Mouse (Mus musculus): ENCODE measurements around the gene Cbfa2t2.

Gene Cbfa2t2

DNA sequence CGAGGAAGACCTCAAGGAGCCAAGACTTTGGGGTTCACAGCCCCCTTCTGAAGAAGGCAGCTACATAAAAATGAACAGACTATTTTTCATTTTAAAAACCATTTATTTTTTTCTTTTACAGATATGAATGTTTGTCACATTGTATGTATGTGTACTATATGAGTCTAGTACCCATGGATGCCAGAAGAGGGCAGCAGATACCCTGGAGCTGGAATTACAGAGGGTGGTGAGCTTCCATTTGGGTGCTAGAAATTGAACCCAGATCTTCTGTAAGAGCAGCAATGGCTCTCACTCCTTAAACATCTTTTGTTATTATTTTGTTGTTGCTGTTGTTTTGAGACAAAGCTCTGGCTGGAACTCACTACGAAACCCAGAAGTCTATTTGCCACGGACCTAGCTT is 10.8 kb upstream of the Cbfa2t2 start:
- no peak for DNase-seq (ENCODE audit: low spot score in 2 of 2)

DNA sequence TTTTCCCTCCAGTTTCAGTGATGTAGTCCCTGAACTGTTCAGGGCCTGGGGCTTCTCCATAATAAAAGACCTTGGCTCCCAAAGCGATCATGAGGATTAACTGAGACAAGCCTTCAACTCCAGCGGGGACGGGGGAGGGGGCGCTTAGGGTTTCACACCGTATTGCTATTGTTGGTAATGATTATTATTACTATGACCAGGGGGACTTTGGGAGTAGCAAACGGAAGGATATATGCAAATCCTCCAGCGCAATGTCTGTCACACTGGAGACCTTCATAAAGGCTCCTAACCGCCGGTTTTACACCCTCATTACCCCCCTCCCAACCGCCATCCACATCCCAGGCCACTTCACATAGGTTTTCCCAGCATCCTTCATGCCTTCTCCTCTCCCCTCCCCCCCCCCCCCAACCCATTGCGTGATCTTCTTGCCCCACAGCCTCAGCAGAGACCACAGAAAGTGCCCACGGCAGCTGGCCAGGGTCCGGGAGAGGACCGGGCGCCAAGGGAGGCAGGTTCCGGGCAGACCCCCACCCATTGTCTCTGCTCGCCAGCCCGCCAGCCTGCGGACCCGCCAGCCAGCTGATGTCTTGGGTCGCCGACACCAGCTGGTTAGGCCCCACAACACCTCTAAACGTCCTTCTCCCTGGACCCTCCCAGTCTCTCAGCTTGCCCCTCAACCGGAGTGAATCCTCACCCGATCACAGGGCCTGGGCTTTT is 9.9 kb upstream of the Cbfa2t2 start:
- no peak for DNase-seq (ENCODE audit: low spot score in 2 of 2)

GRCm38 (mm10) chr2:154426905-154427852 is 9.1 kb upstream of the Cbfa2t2 start:
- no peak for DNase-seq (ENCODE audit: low spot score in 2 of 2)

DNA sequence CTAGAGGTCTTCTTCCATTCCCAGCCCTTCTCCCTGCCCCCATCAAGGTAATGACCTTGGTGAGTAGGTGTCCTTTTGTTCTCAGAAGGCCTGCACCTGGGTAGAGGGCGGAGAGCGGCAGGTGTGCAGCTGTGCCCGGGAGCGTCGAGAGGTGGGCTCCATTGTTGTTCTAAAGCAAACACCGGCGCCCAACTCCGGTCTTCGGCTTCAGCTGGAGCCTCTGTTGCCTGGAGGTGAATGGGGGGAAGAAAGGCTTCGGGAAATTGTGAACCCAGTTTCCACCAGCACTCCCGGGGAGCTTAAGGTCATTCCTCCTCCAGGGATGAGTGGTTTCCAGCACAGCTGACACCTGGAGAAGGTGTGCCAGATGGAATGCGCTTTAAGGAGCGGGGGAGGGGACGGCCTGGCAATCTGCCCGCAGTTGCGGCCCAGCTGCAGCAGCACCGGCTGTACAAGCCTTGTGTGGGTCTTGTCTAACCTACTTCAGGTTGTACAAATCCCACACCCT is 8.4 kb upstream of the Cbfa2t2 start:
- DNase-seq (ENCODE audit: low spot score in 2 of 2) = no peak

DNA sequence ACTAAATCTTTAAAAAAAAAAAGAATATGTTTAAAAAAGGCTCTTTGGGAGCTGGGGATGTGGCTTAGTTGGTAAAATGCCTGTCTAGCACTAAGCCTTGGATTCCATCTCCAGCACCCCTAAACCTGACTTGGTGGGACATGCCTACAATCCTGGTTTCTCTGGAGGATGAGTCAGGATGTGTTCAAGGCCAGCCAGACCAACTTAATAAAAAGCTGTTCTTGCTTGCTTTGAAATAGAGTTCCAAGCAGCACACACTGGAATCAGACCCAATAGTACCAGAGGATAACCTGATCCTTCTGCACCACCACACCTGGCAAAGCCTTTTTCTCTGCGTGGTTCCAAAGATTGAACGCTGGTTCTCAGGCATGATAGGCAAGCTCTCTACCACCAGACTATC is 5.7 kb upstream of the Cbfa2t2 start:
- no peak for DNase-seq (ENCODE audit: low spot score in 2 of 2)

- DNase-seq (ENCODE audit: low spot score in 2 of 2) = no peak
Observed at GRCm38 (mm10) chr2:154432696-154433095, 3.6 kb upstream of the Cbfa2t2 start.

- DNase-seq (ENCODE audit: low spot score in 2 of 2) = no peak
Observed at GRCm38 (mm10) chr2:154433391-154433790, 2.9 kb upstream of the Cbfa2t2 start.

DNA sequence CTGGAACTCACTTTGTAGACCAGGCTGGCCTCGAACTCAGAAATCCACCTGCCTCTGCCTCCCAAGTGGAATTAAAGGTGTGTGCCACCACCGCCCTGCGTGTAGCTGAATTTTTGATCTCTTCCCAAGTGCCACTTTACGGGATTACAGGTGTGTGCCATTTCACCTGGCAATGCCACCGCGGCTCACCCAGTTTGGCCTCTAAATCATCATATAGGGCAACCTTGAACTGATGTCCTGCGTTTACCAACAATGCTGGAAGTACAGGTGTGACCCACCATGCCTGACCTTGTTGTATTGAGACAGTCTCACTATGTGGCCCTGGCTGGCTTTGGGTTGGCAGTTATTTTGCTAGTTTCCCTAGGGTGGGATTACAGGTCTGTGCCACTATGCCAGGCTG is 1.6 kb upstream of the Cbfa2t2 start:
- no peak for DNase-seq (ENCODE audit: low spot score in 2 of 2)

DNA sequence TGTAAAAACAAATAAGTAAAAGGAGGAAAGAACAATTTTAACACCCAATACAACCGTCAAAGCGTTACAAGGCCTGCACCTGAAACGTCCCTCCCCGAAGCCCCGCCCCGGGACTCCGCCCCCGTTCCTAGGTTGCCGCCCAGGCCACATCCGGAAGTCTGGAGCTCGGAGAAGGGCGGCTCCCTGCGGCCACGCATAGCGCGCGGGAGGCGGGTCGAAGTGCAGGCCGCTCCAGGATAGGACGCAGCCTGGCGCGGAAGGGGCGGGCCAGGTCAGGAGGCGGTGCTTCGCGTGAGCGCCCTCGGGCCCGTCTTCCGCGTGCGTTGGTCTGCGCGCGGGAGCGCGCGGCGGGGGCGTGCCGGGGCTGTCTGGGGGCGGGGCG is 214 bp upstream of the Cbfa2t2 start:
- DNase-seq (ENCODE audit: low spot score in 2 of 2) = peak; percentile 95 to 98

GRCm38 (mm10) chr2:154437191-154437527 is 878 bp downstream of the Cbfa2t2 start:
- no peak for DNase-seq (ENCODE audit: low spot score in 2 of 2)

- no peak for DNase-seq (ENCODE audit: low spot score in 2 of 2)
Observed at GRCm38 (mm10) chr2:154440453-154440852, 4.2 kb downstream of the Cbfa2t2 start.

GRCm38 (mm10) chr2:154447821-154448220 is 11.5 kb downstream of the Cbfa2t2 start:
- DNase-seq (ENCODE audit: low spot score in 2 of 2) = no peak

GRCm38 (mm10) chr2:154448633-154449032 is 12.4 kb downstream of the Cbfa2t2 start:
- no peak for DNase-seq (ENCODE audit: low spot score in 2 of 2)

DNA sequence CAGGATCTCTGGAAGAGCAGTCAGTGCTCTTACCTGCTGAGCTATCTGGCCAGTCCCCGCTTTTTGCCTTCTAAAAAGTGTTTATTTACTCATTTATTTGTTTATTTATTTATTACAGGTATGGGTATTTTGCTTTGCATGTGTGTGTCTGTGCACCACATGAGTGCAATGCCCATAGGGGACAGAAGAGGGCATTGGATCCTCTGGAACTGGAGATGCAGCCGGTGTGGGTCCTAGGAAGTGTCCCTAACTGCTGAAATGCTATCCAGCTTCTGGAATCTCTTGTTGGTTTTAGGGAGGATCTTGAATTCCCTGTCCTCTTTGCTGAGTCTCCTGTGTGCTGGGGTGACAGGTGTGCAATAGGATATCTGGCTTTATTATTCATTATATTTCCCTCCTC is 16.7 kb downstream of the Cbfa2t2 start:
- no peak for DNase-seq (ENCODE audit: low spot score in 2 of 2)

DNA sequence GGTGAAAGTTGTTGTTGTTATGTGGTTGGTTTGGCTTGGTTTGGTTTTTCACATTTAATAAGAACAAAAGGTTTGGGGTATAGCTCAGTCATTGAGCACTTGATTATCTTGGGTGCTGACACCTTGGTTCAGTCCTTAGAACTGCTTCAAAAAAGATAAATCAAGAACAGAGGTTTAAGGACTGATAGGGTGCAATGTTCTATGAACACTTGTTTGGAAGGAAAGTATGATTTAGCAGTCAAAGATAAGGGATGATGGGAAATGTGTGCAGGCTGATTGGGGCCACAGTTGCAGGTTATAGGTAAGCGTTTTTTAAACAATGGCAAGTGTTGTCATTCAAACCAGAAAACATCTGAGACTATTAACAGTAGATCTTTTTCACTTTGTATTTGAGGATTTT is 17.8 kb downstream of the Cbfa2t2 start:
- no peak for DNase-seq (ENCODE audit: low spot score in 2 of 2)

DNA sequence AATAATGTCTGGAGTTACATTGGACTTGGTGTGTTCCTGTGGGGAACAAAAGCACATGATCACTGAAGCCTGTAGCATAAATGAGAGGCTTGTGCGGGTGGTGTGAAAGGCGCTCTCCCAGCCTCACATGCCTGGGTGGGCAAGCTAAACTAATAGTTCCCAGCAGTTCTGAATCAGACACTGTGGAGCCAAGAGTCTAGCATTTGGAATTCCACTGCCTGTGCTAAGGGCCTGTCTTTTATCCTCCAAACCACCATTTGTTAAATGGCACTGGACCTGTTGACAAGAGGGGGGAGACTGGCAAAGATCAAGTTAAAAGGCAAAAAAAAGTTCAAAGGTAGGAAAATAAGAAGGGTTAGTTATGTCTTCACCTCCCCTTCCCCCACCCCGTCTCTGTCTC is 18.3 kb downstream of the Cbfa2t2 start:
- peak in 1 of 2 experiments; percentile 26 for DNase-seq (ENCODE audit: low spot score in 2 of 2)

DNA sequence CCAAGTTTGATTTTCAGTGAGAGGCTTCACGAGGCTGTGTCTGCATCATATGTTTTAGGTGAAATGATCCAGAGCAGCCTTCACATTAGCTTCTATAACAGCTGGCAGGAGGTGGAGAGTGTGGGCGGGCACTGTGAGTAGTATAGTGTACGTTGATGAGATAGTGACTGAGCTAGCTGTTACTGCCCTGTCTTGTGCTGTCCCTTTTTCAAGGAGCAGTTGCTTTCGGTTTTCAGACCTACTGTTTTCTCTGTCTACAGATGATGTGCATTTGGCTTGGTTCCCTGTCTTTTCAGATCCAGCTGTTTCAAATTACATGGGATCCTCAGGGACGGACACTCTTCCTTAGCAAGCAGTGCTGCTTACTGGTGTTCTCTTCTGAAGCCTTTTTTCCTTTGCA is 19.5 kb downstream of the Cbfa2t2 start:
- DNase-seq (ENCODE audit: low spot score in 2 of 2) = peak; percentile 65 to 79

- no peak for DNase-seq (ENCODE audit: low spot score in 2 of 2)
Observed at GRCm38 (mm10) chr2:154456621-154457020, 20.3 kb downstream of the Cbfa2t2 start.

GRCm38 (mm10) chr2:154459262-154459661 is 23.0 kb downstream of the Cbfa2t2 start:
- no peak for DNase-seq (ENCODE audit: low spot score in 2 of 2)

DNA sequence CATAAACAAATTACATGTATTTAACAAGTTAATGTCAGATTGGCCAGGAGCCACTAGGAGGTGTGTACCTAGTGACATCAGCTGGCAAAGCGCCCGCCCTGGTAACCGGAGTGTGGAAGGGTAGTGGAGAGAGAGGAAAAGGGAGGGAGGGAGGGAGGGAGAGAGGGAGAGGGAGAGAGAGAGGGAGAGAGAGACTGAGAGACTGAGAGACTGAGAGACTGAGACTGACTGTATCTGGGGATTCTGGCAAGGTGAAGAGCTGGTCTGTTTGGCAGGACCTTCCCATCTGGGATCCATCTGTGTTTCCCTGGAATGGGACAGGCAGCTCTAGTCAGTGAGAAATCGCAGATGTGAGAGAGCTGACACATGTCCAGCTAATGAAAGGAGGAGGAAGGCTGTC is 23.6 kb downstream of the Cbfa2t2 start:
- no peak for DNase-seq (ENCODE audit: low spot score in 2 of 2)

GRCm38 (mm10) chr2:154463621-154464198 is 27.4 kb downstream of the Cbfa2t2 start:
- DNase-seq (ENCODE audit: low spot score in 2 of 2) = peak; percentile 51 to 54

DNA sequence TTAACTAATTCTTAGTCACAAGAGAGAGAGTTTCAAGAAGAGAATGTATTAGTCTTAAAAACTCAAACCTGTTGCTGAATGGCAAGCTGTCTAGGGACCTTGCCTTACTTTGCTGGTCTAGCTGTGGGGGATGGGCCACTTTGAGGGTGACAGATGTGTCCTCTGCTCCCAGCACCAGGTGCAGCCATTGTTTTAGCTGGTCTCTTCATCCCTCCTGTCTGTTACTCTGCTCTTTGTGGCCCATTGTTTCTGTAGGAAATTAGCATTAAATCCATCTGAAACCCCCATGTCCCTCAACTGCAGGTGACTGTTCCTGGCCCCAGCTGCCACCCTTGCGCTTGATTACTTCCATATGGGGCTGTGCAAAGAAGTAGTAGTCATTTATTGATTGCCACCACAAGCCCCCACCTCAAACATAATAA is 29.6 kb downstream of the Cbfa2t2 start:
- no peak for DNase-seq (ENCODE audit: low spot score in 2 of 2)

DNA sequence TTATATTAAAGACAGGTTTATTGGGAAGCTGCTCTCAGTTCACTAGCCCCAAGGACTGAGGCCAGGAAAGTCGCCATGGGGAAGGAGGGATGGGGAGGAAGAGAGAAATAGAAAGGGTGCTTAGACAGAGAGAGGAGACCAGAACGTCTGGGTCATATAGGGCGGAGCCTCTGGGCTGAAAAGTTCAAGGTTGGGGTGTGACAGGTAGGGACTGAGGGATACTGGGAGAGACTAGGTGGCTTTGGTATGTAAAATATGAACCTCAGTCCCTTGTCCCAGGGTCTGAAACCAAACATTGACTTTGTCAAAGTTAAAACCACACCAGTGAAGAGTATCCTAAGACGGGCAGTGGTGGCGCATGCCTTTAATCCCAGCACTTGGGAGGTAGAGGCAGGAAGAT is 30.9 kb downstream of the Cbfa2t2 start:
- no peak for DNase-seq (ENCODE audit: low spot score in 2 of 2)
